Mouse (Mus musculus) kidney, embryonic 16.5 days (tissue): ENCODE measurements around the gene Camkmt. TPM values are rescaled to one million over a fixed set of nuclear protein-coding genes. Genes with fewer than 3 reads are reported as not detected.

ENCODE experiments used
- ATAC-seq: fragments of 200-750 bp; cut with Nextera tagmentation; 2 replicates; pipeline ENCODE4 v1.8.0; 2017; ENCODE audit warnings: moderate TSS enrichment; ENCODE audit not compliant: low FRiP score, low TSS enrichment
- H3K27ac ChIP-seq: fragments of 300-500 bp; sonication (generic); 2 replicates; pipeline ENCODE4 v1.5.1; 2014; ENCODE audit warnings: low read length
- H3K27me3 ChIP-seq: fragments of 300-500 bp; sonication (generic); 2 replicates; pipeline ENCODE4 v1.6.1; 2014; ENCODE audit warnings: low read length, control low read depth, mixed read lengths; ENCODE audit not compliant: insufficient read depth
- H3K36me3 ChIP-seq: fragments of 300-500 bp; sonication (generic); 2 replicates; pipeline ENCODE4 v1.6.1; 2014; ENCODE audit warnings: low read length, control low read depth, mixed read lengths; ENCODE audit not compliant: insufficient read depth
- H3K4me1 ChIP-seq: fragments of 300-500 bp; sonication (generic); 2 replicates; pipeline ENCODE4 v1.6.1; 2014; ENCODE audit warnings: low read length, control low read depth, mixed read lengths; ENCODE audit not compliant: insufficient read depth
- H3K4me2 ChIP-seq: fragments of 300-500 bp; sonication (generic); replicated peaks from 2 replicates; pipeline ENCODE4 v1.6.1; 2014; ENCODE audit warnings: low read depth, low read length
- H3K4me3 ChIP-seq: fragments of 300-500 bp; sonication (generic); 2 replicates; pipeline ENCODE4 v1.5.1; 2014; ENCODE audit warnings: mild to moderate bottlenecking, low read length
- H3K9ac ChIP-seq: fragments of 300-500 bp; sonication (generic); replicated peaks from 2 replicates; pipeline ENCODE4 v1.6.1; 2014; ENCODE audit warnings: low read length
- H3K9me3 ChIP-seq: fragments of 300-500 bp; sonication (generic); 2 replicates; pipeline ENCODE4 v1.6.1; 2016; ENCODE audit warnings: low read length, control low read depth
- WGBS: fragments of 180-500 bp; shearing (Covaris S2); extraction: QIAGEN DNeasy Blood & Tissue Kit; methylation state at CpG from one replicate; pipeline ENCODE4 v1.1.7; 2014; 5-methylcytosine and 5-hydroxymethylcytosine counted together
- polyA plus RNA-seq: library from polyadenylated mRNA; unstranded; fragments of >200 nt; fragmentation: Nextera tagmentation; extraction: Ambion mirVana; gene quantifications from 2 replicates; pipeline ENCODE4 v1.2.1, GENCODE M21; 2015

Camkmt gene
- polyA plus RNA-seq, 1 experiment from 2014 or later = 15.2 TPM

DNA sequence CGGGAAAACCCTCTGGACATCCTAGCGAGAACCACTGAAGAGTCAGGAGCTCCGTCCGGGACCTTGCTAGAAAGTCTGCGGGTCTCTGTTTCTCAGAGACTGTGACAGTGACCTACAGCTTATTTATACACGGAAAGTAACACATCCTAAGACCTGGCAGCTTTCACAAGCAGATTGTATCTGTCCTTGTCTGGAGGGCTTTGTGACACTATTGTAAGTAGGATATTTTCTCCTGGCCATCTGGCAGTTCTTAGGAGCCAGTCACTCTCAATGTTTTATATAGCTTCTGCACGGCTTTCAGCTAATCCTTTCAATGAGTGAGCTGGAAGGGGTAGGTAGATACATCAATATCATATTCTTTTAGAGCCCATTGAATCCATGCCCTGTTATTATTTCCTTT lies 218.2 kb downstream of the Camkmt start:
- Histone ChIP-seq H3K4me2 (no peak overlapping the region), H3K27me3 (no peaks in the 10 kb centered on the region), H3K4me3 (no peak overlapping the region), H3K4me1 (no peaks in the 10 kb centered on the region), H3K36me3 (no peaks in the 10 kb centered on the region), H3K9me3 (no peaks in the 10 kb centered on the region), H3K9ac (no peak overlapping the region), H3K27ac (no peak overlapping the region)
- ATAC-seq = no peak
- 82% methylated on average over 7 of the region's 7 CpGs for WGBS

DNA sequence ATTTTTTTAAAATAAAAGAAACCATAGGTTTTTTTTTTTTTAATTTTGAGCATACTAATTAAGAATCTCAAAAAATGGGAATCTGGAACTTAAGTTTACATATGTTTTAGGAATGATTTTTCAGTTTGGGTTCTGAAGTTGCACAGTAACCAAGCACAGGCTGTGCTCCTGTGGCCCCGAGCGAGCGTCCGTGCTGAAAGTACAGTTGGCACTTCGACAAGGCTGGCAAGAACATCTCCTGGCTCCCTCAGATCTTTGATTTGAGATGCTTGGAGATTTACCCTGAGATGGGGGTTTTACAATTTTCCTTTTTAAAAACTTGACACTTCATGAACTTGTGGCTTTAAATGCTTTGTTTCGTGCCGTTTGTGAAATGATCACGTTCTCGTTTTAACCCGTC lies 218.7 kb downstream of the Camkmt start:
- ATAC-seq = no peak
- WGBS = 92% methylated on average over 10 of the region's 10 CpGs

DNA sequence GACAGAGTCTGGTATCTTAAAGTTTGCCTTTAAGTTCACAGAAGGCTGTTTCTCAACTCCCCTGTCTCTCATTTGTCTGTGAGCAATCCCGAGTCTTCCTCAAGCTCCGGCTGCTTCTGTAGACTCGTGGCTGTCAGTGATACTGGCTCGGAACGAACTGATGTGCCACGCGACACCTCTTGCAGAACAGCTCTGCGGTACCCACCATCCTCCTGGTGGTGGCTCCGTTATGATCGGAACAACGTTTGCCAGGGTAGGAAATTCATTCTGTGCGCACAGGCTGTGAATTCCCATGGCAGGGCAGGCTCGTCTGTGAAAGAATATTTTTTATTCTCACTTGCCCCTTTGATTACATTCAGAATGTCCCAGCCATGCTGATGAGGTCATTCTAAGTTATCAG lies 221.0 kb downstream of the Camkmt start:
- Histone ChIP-seq H3K9ac (no peak overlapping the region), H3K27ac (no peak overlapping the region), H3K4me2 (no peak overlapping the region), H3K4me3 (no peak overlapping the region), H3K36me3 (no peaks in the 10 kb centered on the region), H3K27me3 (no peaks in the 10 kb centered on the region), H3K4me1 (no peaks in the 10 kb centered on the region), H3K9me3 (no peaks in the 10 kb centered on the region)
- no peak for ATAC-seq
- WGBS = 72% methylated on average over 13 of the region's 13 CpGs

More for the DNA sequence above, 218.7 kb downstream of the Camkmt start:
- H3K27me3 ChIP-seq = no peaks in the 10 kb centered on the region
- H3K9ac ChIP-seq = no peak overlapping the region
- H3K36me3 ChIP-seq = no peaks in the 10 kb centered on the region
- no peaks in the 10 kb centered on the region for H3K4me1 ChIP-seq
- no peak overlapping the region for H3K4me3 ChIP-seq
- H3K4me2 ChIP-seq = no peak overlapping the region
- H3K9me3 ChIP-seq = no peaks in the 10 kb centered on the region
- no peak overlapping the region for H3K27ac ChIP-seq

DNA sequence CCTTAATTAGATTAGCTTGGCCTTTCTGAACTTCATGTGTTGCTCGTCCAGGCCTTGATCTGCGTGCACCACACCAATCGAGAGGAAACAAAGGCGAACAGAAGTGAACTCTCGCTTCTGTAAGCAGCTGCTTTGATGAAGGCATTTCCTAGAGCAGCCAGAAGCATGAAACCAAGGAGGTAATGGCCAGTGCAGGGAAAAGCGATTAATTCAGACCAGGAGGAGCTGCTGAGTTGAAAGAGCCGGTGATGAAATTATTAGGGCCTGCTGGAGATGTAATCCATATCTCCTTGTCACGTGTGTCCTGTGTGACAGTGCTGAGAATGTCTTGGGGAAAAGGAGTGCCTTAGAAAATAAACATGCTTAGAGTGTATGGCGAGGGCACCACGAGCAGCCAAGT lies 228.0 kb downstream of the Camkmt start:
- Histone ChIP-seq H3K27ac (no peak overlapping the region), H3K4me2 (no peak overlapping the region), H3K4me1 (no peaks in the 10 kb centered on the region), H3K4me3 (no peak overlapping the region), H3K36me3 (no peaks in the 10 kb centered on the region), H3K27me3 (no peaks in the 10 kb centered on the region), H3K9me3 (no peaks in the 10 kb centered on the region), H3K9ac (no peak overlapping the region)
- no peak for ATAC-seq
- WGBS = 78% methylated on average over 10 of the region's 10 CpGs

DNA sequence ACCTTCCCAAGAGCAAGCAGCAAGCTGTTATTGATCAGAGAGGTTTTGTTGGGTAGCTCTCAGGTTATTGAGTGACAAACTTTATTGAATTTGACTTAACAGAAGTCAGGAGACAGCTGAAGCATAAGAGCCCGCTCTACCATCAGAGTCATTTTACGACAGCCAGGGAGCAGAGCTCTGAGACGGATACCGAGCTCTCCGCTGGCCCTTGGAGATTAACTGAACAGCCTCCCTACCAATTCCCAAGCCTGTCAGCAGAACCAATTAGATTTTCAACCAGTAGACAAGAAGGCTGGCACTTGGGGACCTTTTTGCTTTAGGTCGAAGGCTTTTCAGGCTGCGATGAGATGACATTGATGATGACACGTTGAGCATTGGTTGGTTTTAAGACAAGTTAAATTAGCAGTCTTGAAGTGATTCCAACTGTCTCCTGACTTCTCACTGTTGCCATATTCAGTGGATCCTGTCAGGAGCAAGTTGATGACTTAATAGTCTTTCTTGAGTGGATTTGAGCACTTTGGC lies 229.5 kb downstream of the Camkmt start:
- H3K4me2 ChIP-seq = no peak overlapping the region
- no peaks in the 10 kb centered on the region for H3K27me3 ChIP-seq
- H3K9ac ChIP-seq = no peak overlapping the region
- no peak overlapping the region for H3K4me3 ChIP-seq
- WGBS = 73% methylated on average over 8 of the region's 8 CpGs
- no peak overlapping the region for H3K27ac ChIP-seq
- H3K4me1 ChIP-seq = no peaks in the 10 kb centered on the region
- ATAC-seq = no peak
- no peaks in the 10 kb centered on the region for H3K36me3 ChIP-seq
- H3K9me3 ChIP-seq = no peaks in the 10 kb centered on the region

DNA sequence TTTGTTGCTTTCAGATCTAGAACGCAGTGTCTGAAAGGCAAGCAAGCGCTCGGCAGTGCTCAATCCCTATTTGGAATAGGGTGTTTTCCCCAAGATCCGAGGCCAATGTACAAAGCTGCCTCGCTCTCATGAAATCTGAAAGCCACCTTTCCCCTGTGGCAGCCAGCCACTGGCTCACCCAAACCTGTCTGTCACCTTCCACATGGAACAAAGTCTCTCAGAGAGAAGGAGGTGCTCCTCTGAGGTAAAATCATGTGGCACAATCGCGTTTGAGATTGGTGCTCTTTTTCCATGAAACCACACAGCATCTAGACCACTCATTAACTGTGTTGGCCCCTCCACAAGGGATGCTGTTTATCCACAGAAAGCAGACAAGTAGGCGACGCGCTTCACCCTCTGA lies 238.5 kb downstream of the Camkmt start:
- Histone ChIP-seq H3K27ac (no peak overlapping the region), H3K4me1 (no peaks in the 10 kb centered on the region), H3K9me3 (no peaks in the 10 kb centered on the region), H3K27me3 (no peaks in the 10 kb centered on the region), H3K36me3 (no peaks in the 10 kb centered on the region), H3K9ac (no peak overlapping the region), H3K4me3 (no peak overlapping the region), H3K4me2 (no peak overlapping the region)
- WGBS = 85% methylated on average over 10 of the region's 10 CpGs
- ATAC-seq = no peak

DNA sequence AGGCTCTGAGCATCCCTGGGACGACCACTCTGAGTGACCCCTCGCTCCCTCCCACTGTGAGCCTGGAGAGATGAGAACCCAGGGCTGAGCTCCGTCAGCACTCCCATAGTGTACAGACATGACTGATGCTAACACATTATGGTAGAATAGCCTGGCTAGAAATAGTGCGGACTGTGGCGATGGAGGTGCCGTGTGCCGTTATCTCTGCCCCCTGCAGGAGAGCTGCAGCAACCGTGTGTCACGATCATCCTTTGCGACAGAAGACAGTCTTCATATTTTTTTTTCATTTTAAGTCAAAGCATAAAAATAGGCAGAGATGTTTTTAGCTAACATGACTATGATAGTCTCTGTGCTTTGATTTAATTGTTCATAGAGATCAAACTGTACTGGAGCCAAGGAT lies 245.1 kb downstream of the Camkmt start:
- Histone ChIP-seq H3K36me3 (no peaks in the 10 kb centered on the region), H3K4me2 (no peak overlapping the region), H3K9me3 (no peaks in the 10 kb centered on the region), H3K4me3 (no peak overlapping the region), H3K4me1 (no peaks in the 10 kb centered on the region), H3K27ac (no peak overlapping the region), H3K9ac (no peak overlapping the region), H3K27me3 (no peaks in the 10 kb centered on the region)
- WGBS = 84% methylated on average over 10 of the region's 10 CpGs
- no peak for ATAC-seq

DNA sequence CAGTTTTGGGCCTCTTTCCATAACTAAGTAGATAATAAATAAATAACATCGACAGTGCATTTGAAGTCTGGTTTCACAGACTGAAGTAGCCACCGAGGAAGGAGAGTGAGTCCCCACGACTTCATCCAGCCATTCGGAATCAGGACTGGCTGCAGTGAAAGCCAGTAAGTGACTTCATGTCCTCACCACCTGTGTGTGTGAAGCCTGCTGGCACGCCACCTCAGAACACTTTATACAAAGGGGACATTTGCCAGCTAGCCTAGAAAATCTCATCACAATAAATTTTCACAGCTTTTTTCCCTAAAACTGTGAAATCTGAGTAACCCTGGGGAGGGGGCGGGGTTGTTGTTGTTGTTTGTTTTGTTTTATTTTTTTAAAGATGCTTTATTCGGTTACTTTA lies 247.3 kb downstream of the Camkmt start:
- H3K27ac ChIP-seq = no peak overlapping the region

DNA sequence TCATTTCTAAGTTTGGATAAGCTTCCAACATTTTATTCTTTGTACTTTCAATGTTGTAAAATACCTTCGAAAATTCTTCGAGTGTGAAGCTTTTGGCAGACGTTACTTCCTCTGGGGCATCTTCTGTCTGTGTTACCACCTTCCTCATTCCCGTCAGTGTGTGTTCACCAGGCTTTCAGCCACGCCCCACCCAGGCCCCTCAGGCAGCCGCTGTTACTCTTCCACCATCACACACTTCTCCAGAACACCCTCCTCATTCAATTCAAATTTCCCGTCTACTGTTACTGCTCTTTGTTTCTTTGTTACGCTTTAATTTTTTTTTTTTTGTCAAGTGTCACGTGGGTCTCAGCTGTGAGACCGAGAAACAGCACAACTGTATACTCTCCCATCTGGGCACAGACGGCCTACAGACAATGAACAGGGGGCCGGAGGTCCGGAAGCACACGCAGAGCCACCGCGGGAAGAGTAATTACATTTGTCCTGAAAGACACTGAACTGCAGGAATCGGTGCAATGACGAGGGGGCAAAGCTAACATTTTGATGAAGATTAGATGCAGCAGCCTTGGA lies 250.9 kb downstream of the Camkmt start:
- no peak overlapping the region for H3K4me3 ChIP-seq
- no peaks in the 10 kb centered on the region for H3K4me1 ChIP-seq
- H3K27me3 ChIP-seq = no peaks in the 10 kb centered on the region
- H3K9me3 ChIP-seq = no peaks in the 10 kb centered on the region
- ATAC-seq = no peak
- H3K36me3 ChIP-seq = no peaks in the 10 kb centered on the region
- no peak overlapping the region for H3K4me2 ChIP-seq
- 80% methylated on average over 18 of the region's 18 CpGs for WGBS
- no peak overlapping the region for H3K9ac ChIP-seq
- no peak overlapping the region for H3K27ac ChIP-seq

More for the DNA sequence above, 247.3 kb downstream of the Camkmt start:
- ATAC-seq = no peak
- no peak overlapping the region for H3K9ac ChIP-seq
- H3K27me3 ChIP-seq = no peaks in the 10 kb centered on the region
- no peaks in the 10 kb centered on the region for H3K4me1 ChIP-seq
- no peak overlapping the region for H3K4me3 ChIP-seq
- no peaks in the 10 kb centered on the region for H3K9me3 ChIP-seq
- WGBS = 78% methylated on average over 7 of the region's 7 CpGs
- no peaks in the 10 kb centered on the region for H3K36me3 ChIP-seq
- no peak overlapping the region for H3K4me2 ChIP-seq

DNA sequence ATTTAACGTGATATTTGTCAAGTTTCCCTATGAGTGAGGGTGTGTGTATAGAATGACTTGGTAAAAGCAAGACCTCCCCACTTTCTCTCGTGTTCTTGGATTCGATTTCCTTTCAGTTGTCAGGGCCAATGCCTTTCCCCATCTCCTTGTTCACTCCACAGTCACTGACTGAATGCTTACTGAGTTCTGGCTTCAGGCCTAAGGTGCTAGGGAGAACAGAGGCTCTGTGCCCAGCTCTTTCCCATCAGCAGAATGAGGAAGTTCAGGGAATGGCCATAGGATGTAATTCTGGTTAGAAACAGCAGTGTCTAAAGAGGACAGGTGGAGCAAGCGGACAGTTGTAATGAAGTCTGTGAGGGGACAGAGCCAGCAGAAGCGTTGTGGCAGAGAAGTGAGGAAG lies 252.1 kb downstream of the Camkmt start:
- Histone ChIP-seq H3K4me2 (no peak overlapping the region), H3K36me3 (no peaks in the 10 kb centered on the region), H3K4me3 (no peak overlapping the region), H3K9me3 (no peaks in the 10 kb centered on the region), H3K27me3 (no peaks in the 10 kb centered on the region), H3K9ac (no peak overlapping the region), H3K27ac (no peak overlapping the region), H3K4me1 (no peaks in the 10 kb centered on the region)
- WGBS = 88% methylated on average over 5 of the region's 5 CpGs
- ATAC-seq = no peak
